Mouse (Mus musculus): ENCODE measurements around the gene Jazf1. TPM values are rescaled to one million over a fixed set of nuclear protein-coding genes. Genes with fewer than 3 reads are reported as not detected.

Gene Jazf1
- polyA plus RNA-seq, 1 experiment: 1.4 TPM

DNA sequence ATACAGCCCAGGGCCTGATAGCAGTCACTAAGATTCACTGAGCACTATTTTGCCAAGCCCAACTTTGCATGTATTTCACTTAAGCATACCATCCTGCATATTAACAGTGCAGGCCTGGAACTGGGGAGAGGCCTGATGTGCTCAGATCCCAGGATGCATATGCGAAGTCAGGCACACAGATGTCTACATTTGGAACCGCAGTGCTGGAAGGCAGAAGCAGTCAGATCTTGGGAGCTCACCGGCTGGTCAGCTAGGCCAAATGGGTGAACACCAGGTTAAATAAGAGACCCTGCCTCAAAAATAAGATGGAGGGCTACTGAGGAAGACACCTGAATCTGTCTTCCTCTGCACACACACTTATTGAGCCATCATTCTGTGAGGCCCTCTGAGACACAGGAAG lies 113.6 kb downstream of the Jazf1 start:
- H3K36me3 ChIP-seq (ENCODE audit: control insufficient read depth, insufficient read depth, low read length): no peaks in the 10 kb centered on the region
- H3K4me3 ChIP-seq (ENCODE audit: control insufficient read depth, insufficient read depth, low read length): no peak overlapping the region
- H3K27ac ChIP-seq (ENCODE audit: control insufficient read depth, insufficient read depth, low read length): peak overlapping the region; percentile 64
- peaks cover 20% of the 10 kb centered on the region for H3K4me1 ChIP-seq (replicated peaks; ENCODE audit: control insufficient read depth, insufficient read depth, low read length)
- WGBS: 96% methylated on average over 3 of the region's 3 CpGs
- DNase-seq: no peak
- H3K27me3 ChIP-seq (ENCODE audit: control insufficient read depth, insufficient read depth, low read length): no peaks in the 10 kb centered on the region
- TF ChIP-seq CTCF (IDR thresholded peaks at IDR 0.05; ENCODE audit: borderline replicate concordance, control insufficient read depth, extremely low read depth, insufficient read depth, low read length, poor library complexity) (no peak), POLR2A (IDR thresholded peaks at IDR 0.05; ENCODE audit: control insufficient read depth, extremely low read depth, insufficient read depth, low read length, poor library complexity) (no peak)

DNA sequence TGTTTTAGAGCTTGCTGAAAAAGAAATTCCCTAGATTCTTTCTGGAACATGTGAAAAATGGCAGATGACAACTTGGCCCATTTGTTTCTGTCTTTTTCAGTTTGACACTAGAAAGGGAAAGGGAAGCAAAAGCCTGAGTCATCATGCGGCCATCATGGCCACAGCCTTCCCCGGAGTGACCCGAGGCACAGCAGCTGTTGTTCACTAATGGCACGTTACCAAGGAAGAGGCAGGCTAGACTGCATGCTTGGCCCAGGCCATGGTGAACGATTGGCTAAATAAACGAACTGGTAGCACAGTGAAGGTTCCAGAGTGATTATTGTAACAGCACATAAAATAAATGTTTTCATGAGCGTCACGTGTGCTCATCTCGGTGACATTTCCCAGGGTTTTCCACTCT lies 114.0 kb downstream of the Jazf1 start:
- no peaks in the 10 kb centered on the region for H3K27me3 ChIP-seq (ENCODE audit: control insufficient read depth, insufficient read depth, low read length)
- no peak overlapping the region for H3K27ac ChIP-seq (ENCODE audit: control insufficient read depth, insufficient read depth, low read length)
- H3K36me3 ChIP-seq (ENCODE audit: control insufficient read depth, insufficient read depth, low read length): no peaks in the 10 kb centered on the region
- H3K4me3 ChIP-seq (ENCODE audit: control insufficient read depth, insufficient read depth, low read length): no peak overlapping the region
- 81% methylated on average over 9 of the region's 9 CpGs for WGBS
- TF ChIP-seq POLR2A (IDR thresholded peaks at IDR 0.05; ENCODE audit: control insufficient read depth, extremely low read depth, insufficient read depth, low read length, poor library complexity) (no peak), CTCF (IDR thresholded peaks at IDR 0.05; ENCODE audit: borderline replicate concordance, control insufficient read depth, extremely low read depth, insufficient read depth, low read length, poor library complexity) (no peak)
- peaks cover 20% of the 10 kb centered on the region for H3K4me1 ChIP-seq (replicated peaks; ENCODE audit: control insufficient read depth, insufficient read depth, low read length)
- DNase-seq: no peak

DNA sequence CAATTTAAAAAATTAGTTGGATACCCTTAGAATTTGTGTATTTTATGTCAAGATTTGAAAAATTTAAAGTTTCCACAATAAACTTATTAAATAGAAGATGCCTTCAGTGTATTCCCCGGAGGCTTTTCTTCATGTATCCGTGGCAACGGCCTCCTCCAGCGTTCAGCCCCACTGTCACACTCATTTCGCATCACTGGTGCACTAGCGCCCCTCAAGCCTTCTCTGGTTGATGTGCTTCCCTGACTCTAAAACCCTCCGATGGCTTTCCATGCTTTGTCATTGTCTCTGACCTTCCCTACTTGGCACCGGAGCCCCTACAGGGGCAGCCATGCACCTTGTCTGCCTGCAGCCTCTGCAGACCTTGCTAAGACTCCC lies 115.9 kb downstream of the Jazf1 start:
- Histone ChIP-seq H3K27ac (ENCODE audit: control insufficient read depth, insufficient read depth, low read length) (no peak overlapping the region), H3K27me3 (ENCODE audit: control insufficient read depth, insufficient read depth, low read length) (no peaks in the 10 kb centered on the region), H3K36me3 (ENCODE audit: control insufficient read depth, insufficient read depth, low read length) (no peaks in the 10 kb centered on the region), H3K4me3 (ENCODE audit: control insufficient read depth, insufficient read depth, low read length) (no peak overlapping the region), H3K4me1 (replicated peaks; ENCODE audit: control insufficient read depth, insufficient read depth, low read length) (peaks cover 17% of the 10 kb centered on the region)
- no peak for DNase-seq
- TF ChIP-seq CTCF (IDR thresholded peaks at IDR 0.05; ENCODE audit: borderline replicate concordance, control insufficient read depth, extremely low read depth, insufficient read depth, low read length, poor library complexity) (no peak), POLR2A (IDR thresholded peaks at IDR 0.05; ENCODE audit: control insufficient read depth, extremely low read depth, insufficient read depth, low read length, poor library complexity) (no peak)
- 96% methylated on average over 8 of the region's 8 CpGs for whole genome bisulfite sequencing

DNA sequence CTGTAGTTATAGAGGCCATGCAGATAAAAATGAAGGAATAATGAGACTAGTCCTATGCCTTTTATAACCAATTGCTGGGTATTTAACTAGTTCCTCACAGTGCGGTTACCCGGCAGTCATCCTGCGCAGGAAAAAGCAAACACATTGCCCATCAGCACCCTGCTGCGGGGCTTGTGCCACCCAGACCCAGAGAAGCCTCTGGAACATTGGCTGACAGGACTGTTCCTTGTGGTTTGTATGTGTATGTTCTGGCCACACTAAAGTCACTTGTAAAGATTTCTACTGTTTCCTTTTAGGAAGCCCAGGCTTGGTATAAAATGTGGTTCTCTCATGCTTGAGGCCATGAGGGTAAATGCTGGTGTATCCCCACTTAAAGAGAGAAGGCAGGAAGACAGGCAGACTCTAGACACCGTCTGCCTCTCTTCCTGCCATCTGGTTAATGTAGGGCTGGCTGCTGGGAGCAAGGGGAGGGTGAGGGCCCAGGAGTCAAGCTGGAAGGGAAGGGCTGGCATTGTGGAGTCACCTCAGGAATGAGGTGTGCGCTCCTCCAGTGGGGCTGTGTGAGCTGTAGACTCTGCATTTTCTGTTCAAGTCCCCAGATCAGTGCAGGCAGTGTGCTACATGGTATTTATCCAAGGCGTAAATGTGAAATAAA lies 116.4 kb downstream of the Jazf1 start:
- no peak for TF ChIP-seq POLR2A (IDR thresholded peaks at IDR 0.05; ENCODE audit: control insufficient read depth, extremely low read depth, insufficient read depth, low read length, poor library complexity)
- no peak for TF ChIP-seq CTCF (IDR thresholded peaks at IDR 0.05; ENCODE audit: borderline replicate concordance, control insufficient read depth, extremely low read depth, insufficient read depth, low read length, poor library complexity)
- Histone ChIP-seq H3K4me3 (ENCODE audit: control insufficient read depth, insufficient read depth, low read length) (no peak overlapping the region), H3K27ac (ENCODE audit: control insufficient read depth, insufficient read depth, low read length) (no peak overlapping the region), H3K4me1 (replicated peaks; ENCODE audit: control insufficient read depth, insufficient read depth, low read length) (peaks cover 17% of the 10 kb centered on the region), H3K27me3 (ENCODE audit: control insufficient read depth, insufficient read depth, low read length) (no peaks in the 10 kb centered on the region), H3K36me3 (ENCODE audit: control insufficient read depth, insufficient read depth, low read length) (no peaks in the 10 kb centered on the region)
- WGBS: 77% methylated on average over 7 of the region's 7 CpGs
- no peak for DNase-seq

DNA sequence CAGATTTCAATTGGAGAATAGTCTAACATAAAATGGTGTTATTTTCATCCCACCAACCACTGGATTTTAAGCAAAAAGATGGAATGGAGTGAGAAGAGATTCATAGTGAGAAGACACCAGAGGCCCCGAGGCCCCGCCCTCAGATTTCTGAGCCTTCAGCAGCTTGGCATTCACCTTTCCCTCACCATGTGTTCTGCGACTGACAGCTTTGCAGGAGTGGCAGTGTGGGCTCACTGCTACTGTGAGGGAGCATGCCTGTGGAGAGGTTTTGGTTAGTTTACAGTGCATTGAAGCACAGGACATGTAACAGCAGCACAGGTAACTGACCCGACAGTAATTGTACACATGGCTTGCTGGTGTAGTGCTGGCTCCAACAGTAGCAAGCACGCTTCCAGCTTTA lies 118.1 kb downstream of the Jazf1 start:
- H3K4me3 ChIP-seq (ENCODE audit: control insufficient read depth, insufficient read depth, low read length): no peak overlapping the region
- WGBS: 94% methylated on average over 5 of the region's 5 CpGs
- no peak for TF ChIP-seq POLR2A (IDR thresholded peaks at IDR 0.05; ENCODE audit: control insufficient read depth, extremely low read depth, insufficient read depth, low read length, poor library complexity)
- TF ChIP-seq CTCF (IDR thresholded peaks at IDR 0.05; ENCODE audit: borderline replicate concordance, control insufficient read depth, extremely low read depth, insufficient read depth, low read length, poor library complexity): no peak
- H3K27me3 ChIP-seq (ENCODE audit: control insufficient read depth, insufficient read depth, low read length): no peaks in the 10 kb centered on the region
- DNase-seq: no peak
- no peaks in the 10 kb centered on the region for H3K36me3 ChIP-seq (ENCODE audit: control insufficient read depth, insufficient read depth, low read length)
- peaks cover 12% of the 10 kb centered on the region for H3K4me1 ChIP-seq (replicated peaks; ENCODE audit: control insufficient read depth, insufficient read depth, low read length)
- H3K27ac ChIP-seq (ENCODE audit: control insufficient read depth, insufficient read depth, low read length): no peak overlapping the region

DNA sequence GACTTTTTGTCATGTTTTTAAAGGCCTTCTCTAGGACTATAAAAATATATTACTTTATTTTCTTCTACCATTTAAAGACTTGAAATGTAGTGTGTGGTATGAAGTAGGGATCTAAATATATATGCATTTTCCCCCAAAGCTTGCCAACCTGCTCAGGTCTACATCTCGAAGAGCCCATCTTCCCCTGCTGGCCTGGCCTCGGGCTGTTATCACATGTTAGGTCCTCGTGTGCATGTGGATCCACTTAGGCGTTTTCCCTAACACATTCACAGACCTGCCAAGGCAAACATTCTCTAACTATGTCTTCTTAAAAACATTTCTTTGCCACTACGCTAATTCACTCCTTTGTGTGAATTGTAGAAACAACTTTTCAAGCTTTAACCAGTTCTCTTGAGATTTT lies 125.9 kb downstream of the Jazf1 start:
- WGBS: 95% methylated on average over 5 of the region's 5 CpGs
- TF ChIP-seq CTCF (IDR thresholded peaks at IDR 0.05; ENCODE audit: borderline replicate concordance, control insufficient read depth, extremely low read depth, insufficient read depth, low read length, poor library complexity) (no peak), POLR2A (IDR thresholded peaks at IDR 0.05; ENCODE audit: control insufficient read depth, extremely low read depth, insufficient read depth, low read length, poor library complexity) (no peak)
- Histone ChIP-seq H3K4me3 (ENCODE audit: control insufficient read depth, insufficient read depth, low read length) (no peak overlapping the region), H3K36me3 (ENCODE audit: control insufficient read depth, insufficient read depth, low read length) (no peaks in the 10 kb centered on the region), H3K27ac (ENCODE audit: control insufficient read depth, insufficient read depth, low read length) (no peak overlapping the region), H3K4me1 (replicated peaks; ENCODE audit: control insufficient read depth, insufficient read depth, low read length) (no peaks in the 10 kb centered on the region), H3K27me3 (ENCODE audit: control insufficient read depth, insufficient read depth, low read length) (no peaks in the 10 kb centered on the region)
- no peak for DNase-seq

DNA sequence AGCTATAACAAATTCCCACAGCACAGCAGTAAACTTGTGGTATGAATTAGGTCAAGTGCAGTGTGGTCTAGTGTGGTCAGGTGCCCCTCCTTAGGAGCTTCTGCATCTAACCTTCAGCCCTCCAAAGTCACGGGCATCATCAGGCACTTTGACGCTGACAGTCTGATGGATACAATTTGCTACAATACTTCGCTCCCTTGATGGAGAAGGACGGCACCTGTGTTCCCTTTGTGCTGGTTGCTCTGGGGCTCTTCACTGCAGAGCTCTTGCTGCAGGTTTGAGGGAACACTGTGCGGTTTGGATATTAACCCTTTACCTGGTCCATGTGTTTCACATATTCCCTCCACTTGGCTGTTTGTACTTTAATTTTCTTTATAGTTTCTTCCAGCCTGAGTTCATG lies 126.3 kb downstream of the Jazf1 start:
- no peak for DNase-seq
- Histone ChIP-seq H3K4me1 (replicated peaks; ENCODE audit: control insufficient read depth, insufficient read depth, low read length) (no peaks in the 10 kb centered on the region), H3K27me3 (ENCODE audit: control insufficient read depth, insufficient read depth, low read length) (no peaks in the 10 kb centered on the region), H3K27ac (ENCODE audit: control insufficient read depth, insufficient read depth, low read length) (no peak overlapping the region), H3K4me3 (ENCODE audit: control insufficient read depth, insufficient read depth, low read length) (no peak overlapping the region), H3K36me3 (ENCODE audit: control insufficient read depth, insufficient read depth, low read length) (no peaks in the 10 kb centered on the region)
- TF ChIP-seq CTCF (IDR thresholded peaks at IDR 0.05; ENCODE audit: borderline replicate concordance, control insufficient read depth, extremely low read depth, insufficient read depth, low read length, poor library complexity) (no peak), POLR2A (IDR thresholded peaks at IDR 0.05; ENCODE audit: control insufficient read depth, extremely low read depth, insufficient read depth, low read length, poor library complexity) (no peak)
- 88% methylated on average over 5 of the region's 5 CpGs for WGBS
